Mouse (Mus musculus) midbrain, embryonic 12.5 days (tissue): Measurements from ENCODE around the gene Igdcc3. TPM values are rescaled to one million over a fixed set of nuclear protein-coding genes. Genes with fewer than 3 reads are reported as not detected.
A peak's percentile ranks its signal among the peaks of the same experiment; 100 is the strongest.
"Not testable (repeated sequence)": the region's sequence is repeated elsewhere in the genome, so short reads cannot be mapped to it uniquely, and the experiment has no call there.

ENCODE experiments used
- ATAC-seq: fragments of 200-750 bp; cut with Nextera tagmentation; 2 replicates; pipeline ENCODE4 v1.8.0; 2017; ENCODE audit warnings: low read depth, moderate TSS enrichment, moderate library complexity; ENCODE audit not compliant: low FRiP score
- H3K27ac ChIP-seq: fragments of 300-500 bp; sonication (generic); replicated peaks from 2 replicates; pipeline ENCODE4 v1.5.1; 2016; ENCODE audit warnings: mild to moderate bottlenecking
- H3K27me3 ChIP-seq: fragments of 300-500 bp; sonication (generic); 2 replicates; pipeline ENCODE4 v1.6.1; 2016; ENCODE audit warnings: mild to moderate bottlenecking
- H3K36me3 ChIP-seq: fragments of 300-500 bp; sonication (generic); 2 replicates; pipeline ENCODE4 v1.6.1; 2016
- H3K4me1 ChIP-seq: fragments of 300-500 bp; sonication (generic); 2 replicates; pipeline ENCODE4 v1.6.1; 2016
- H3K4me2 ChIP-seq: fragments of 300-500 bp; sonication (generic); replicated peaks from 2 replicates; pipeline ENCODE4 v1.6.1; 2016; ENCODE audit warnings: mild to moderate bottlenecking, moderate library complexity
- H3K4me3 ChIP-seq: fragments of 300-500 bp; sonication (generic); 2 replicates; pipeline ENCODE4 v1.5.1; 2016; ENCODE audit warnings: mild to moderate bottlenecking
- H3K9ac ChIP-seq: fragments of 300-500 bp; sonication (generic); replicated peaks from 2 replicates; pipeline ENCODE4 v1.6.1; 2016; ENCODE audit warnings: mild to moderate bottlenecking, moderate library complexity
- H3K9me3 ChIP-seq: fragments of 300-500 bp; sonication (generic); 2 replicates; pipeline ENCODE4 v1.6.1; 2016; ENCODE audit warnings: mild to moderate bottlenecking
- WGBS: fragments of 180-500 bp; shearing (Covaris S2); methylation state at CpG from one replicate; pipeline ENCODE4 v1.1.7; 2016; 5-methylcytosine and 5-hydroxymethylcytosine counted together
- polyA plus RNA-seq: library from polyadenylated mRNA; unstranded; fragments of >200 nt; fragmentation: Nextera tagmentation; extraction: Ambion mirVana; gene quantifications from 2 replicates; pipeline ENCODE4 v1.2.1, GENCODE M21; 2016

Gene Igdcc3
- polyA plus RNA-seq, 1 experiment from 2014 or later, result 62.1 TPM

GRCm38 (mm10) chr9:65211598-65211997 is 70.6 kb downstream of the Igdcc3 start:
- Histone ChIP-seq H3K9ac (no peak overlapping the region), H3K27me3 (no peaks in the 10 kb centered on the region), H3K27ac (no peak overlapping the region), H3K9me3 (no peaks in the 10 kb centered on the region), H3K4me3 (no peak overlapping the region), H3K4me1 (peaks cover 7% of the 10 kb centered on the region), H3K4me2 (no peak overlapping the region), H3K36me3 (no peaks in the 10 kb centered on the region)
- 52% methylated on average over 1 of the region's 1 CpGs for WGBS
- ATAC-seq, result no peak

- ATAC-seq, result peak; percentile 20
- H3K9ac ChIP-seq, result peak overlapping the region; percentile 75; the same call in 1 of the 2 replicates
Observed at GRCm38 (mm10) chr9:65214425-65214777, 73.4 kb downstream of the Igdcc3 start.

GRCm38 (mm10) chr9:65214778-65215493 is 73.9 kb downstream of the Igdcc3 start:
- H3K4me1 ChIP-seq, result peaks cover 7% of the 10 kb centered on the region
- peak overlapping the region; percentile 55 for H3K4me3 ChIP-seq
- WGBS, result 1% methylated on average over 52 of the region's 59 CpGs
- peak overlapping the region; percentile 76 for H3K27ac ChIP-seq
- H3K9me3 ChIP-seq, result no peaks in the 10 kb centered on the region
- H3K36me3 ChIP-seq, result no peaks in the 10 kb centered on the region
- no peaks in the 10 kb centered on the region for H3K27me3 ChIP-seq
- peak; percentile 95 for ATAC-seq
- H3K4me2 ChIP-seq, result peak overlapping the region; percentile 81
- peak overlapping the region; percentile 75 for H3K9ac ChIP-seq

More at GRCm38 (mm10) chr9:65214425-65214777, 73.4 kb downstream of the Igdcc3 start:
- WGBS, result 18% methylated on average over 10 of the region's 10 CpGs
- H3K4me3 ChIP-seq, result peak overlapping the region; percentile 55
- no peaks in the 10 kb centered on the region for H3K36me3 ChIP-seq
- peaks cover 7% of the 10 kb centered on the region for H3K4me1 ChIP-seq
- H3K27ac ChIP-seq, result peak overlapping the region; percentile 76; the same call in 1 of the 2 replicates
- H3K27me3 ChIP-seq, result no peaks in the 10 kb centered on the region
- no peaks in the 10 kb centered on the region for H3K9me3 ChIP-seq
- H3K4me2 ChIP-seq, result peak overlapping the region; percentile 81

GRCm38 (mm10) chr9:65215494-65216126 is 74.6 kb downstream of the Igdcc3 start:
- WGBS, result 12% methylated on average over 31 of the region's 31 CpGs
- H3K4me2 ChIP-seq, result peak overlapping the region; percentile 81
- H3K4me3 ChIP-seq, result peak overlapping the region; percentile 55
- peak overlapping the region; percentile 76 for H3K27ac ChIP-seq
- peak overlapping the region; percentile 75 for H3K9ac ChIP-seq
- H3K36me3 ChIP-seq, result no peaks in the 10 kb centered on the region
- H3K4me1 ChIP-seq, result peaks cover 7% of the 10 kb centered on the region
- H3K9me3 ChIP-seq, result no peaks in the 10 kb centered on the region
- H3K27me3 ChIP-seq, result no peaks in the 10 kb centered on the region
- no peak for ATAC-seq

GRCm38 (mm10) chr9:65216972-65217371 is 76.0 kb downstream of the Igdcc3 start:
- Histone ChIP-seq H3K36me3 (no peaks in the 10 kb centered on the region), H3K27me3 (no peaks in the 10 kb centered on the region), H3K4me3 (no peak overlapping the region), H3K9me3 (no peaks in the 10 kb centered on the region), H3K4me2 (no peak overlapping the region), H3K9ac (no peak overlapping the region), H3K4me1 (peaks cover 7% of the 10 kb centered on the region), H3K27ac (no peak overlapping the region)
- 76% methylated on average over 8 of the region's 8 CpGs for WGBS
- no peak for ATAC-seq

- Histone ChIP-seq H3K27me3 (no peaks in the 10 kb centered on the region), H3K9me3 (no peaks in the 10 kb centered on the region), H3K4me1 (peaks cover 7% of the 10 kb centered on the region), H3K4me2 (no peak overlapping the region), H3K27ac (no peak overlapping the region), H3K9ac (no peak overlapping the region), H3K36me3 (no peaks in the 10 kb centered on the region), H3K4me3 (no peak overlapping the region)
- 74% methylated on average over 6 of the region's 6 CpGs for WGBS
- no peak for ATAC-seq
Observed at GRCm38 (mm10) chr9:65217661-65218060, 76.7 kb downstream of the Igdcc3 start.

GRCm38 (mm10) chr9:65218916-65219315 is 77.9 kb downstream of the Igdcc3 start:
- Histone ChIP-seq H3K27ac (no peak overlapping the region), H3K4me1 (peaks cover 7% of the 10 kb centered on the region), H3K4me3 (no peak overlapping the region), H3K9ac (no peak overlapping the region), H3K4me2 (no peak overlapping the region), H3K27me3 (no peaks in the 10 kb centered on the region), H3K9me3 (no peaks in the 10 kb centered on the region), H3K36me3 (no peaks in the 10 kb centered on the region)
- ATAC-seq, result no peak
- WGBS, result 59% methylated on average over 1 of the region's 1 CpGs

- H3K27me3 ChIP-seq, H3K36me3 ChIP-seq, H3K27ac ChIP-seq, H3K9ac ChIP-seq, ATAC-seq, H3K4me1 ChIP-seq, H3K4me3 ChIP-seq, H3K9me3 ChIP-seq, H3K4me2 ChIP-seq: not testable (repeated sequence)
- WGBS, result 40% methylated on average over 3 of the region's 3 CpGs
Observed at GRCm38 (mm10) chr9:65220398-65220797, 79.4 kb downstream of the Igdcc3 start.

GRCm38 (mm10) chr9:65223927-65224326 is 82.9 kb downstream of the Igdcc3 start:
- no peaks in the 10 kb centered on the region for H3K9me3 ChIP-seq
- H3K27me3 ChIP-seq, result no peaks in the 10 kb centered on the region
- WGBS, result 86% methylated on average over 6 of the region's 6 CpGs
- no peaks in the 10 kb centered on the region for H3K36me3 ChIP-seq
- H3K4me1 ChIP-seq, result no peaks in the 10 kb centered on the region
- no peak overlapping the region for H3K27ac ChIP-seq
- no peak overlapping the region for H3K9ac ChIP-seq
- ATAC-seq, result no peak
- H3K4me2 ChIP-seq, result no peak overlapping the region
- no peak overlapping the region for H3K4me3 ChIP-seq

- H3K4me2 ChIP-seq, result no peak overlapping the region
- H3K4me1 ChIP-seq, result no peaks in the 10 kb centered on the region
- H3K36me3 ChIP-seq, result no peaks in the 10 kb centered on the region
- WGBS, result 39% methylated on average over 4 of the region's 4 CpGs
- no peak overlapping the region for H3K27ac ChIP-seq
- no peaks in the 10 kb centered on the region for H3K9me3 ChIP-seq
- no peak for ATAC-seq
- no peak overlapping the region for H3K9ac ChIP-seq
- H3K27me3 ChIP-seq, result no peaks in the 10 kb centered on the region
- no peak overlapping the region for H3K4me3 ChIP-seq
Observed at GRCm38 (mm10) chr9:65225795-65226194, 84.8 kb downstream of the Igdcc3 start.

GRCm38 (mm10) chr9:65230250-65230649 is 89.3 kb downstream of the Igdcc3 start:
- Histone ChIP-seq H3K4me2 (no peak overlapping the region), H3K9me3 (no peaks in the 10 kb centered on the region), H3K27me3 (no peaks in the 10 kb centered on the region), H3K27ac (no peak overlapping the region), H3K9ac (no peak overlapping the region), H3K4me3 (no peak overlapping the region), H3K4me1 (no peaks in the 10 kb centered on the region), H3K36me3 (0 out of 2 replicates have a peak, but pooled peaks cover 3% of the 10 kb centered on the region)
- ATAC-seq, result no peak
- 72% methylated on average over 6 of the region's 6 CpGs for WGBS

GRCm38 (mm10) chr9:65231284-65231683 is 90.3 kb downstream of the Igdcc3 start:
- H3K9me3 ChIP-seq, result no peaks in the 10 kb centered on the region
- WGBS, result 74% methylated on average over 7 of the region's 8 CpGs
- peak overlapping the region; percentile 46; the same call in 1 of the 2 replicates for H3K27ac ChIP-seq
- H3K27me3 ChIP-seq, result no peaks in the 10 kb centered on the region
- H3K4me1 ChIP-seq, result no peaks in the 10 kb centered on the region
- H3K36me3 ChIP-seq, result 0 out of 2 replicates have a peak, but pooled peaks cover 3% of the 10 kb centered on the region
- H3K4me3 ChIP-seq, result no peak overlapping the region
- no peak overlapping the region for H3K9ac ChIP-seq
- H3K4me2 ChIP-seq, result no peak overlapping the region
- no peak for ATAC-seq
